Mouse (Mus musculus): ENCODE measurements around the gene R3hcc1l.

Gene R3hcc1l

GRCm38 (mm10) chr19:42540649-42541048, 22.1 kb downstream of the R3hcc1l start:
- no peak for DNase-seq (ENCODE audit: low read depth, low spot score)

GRCm38 (mm10) chr19:42558701-42559100, 40.1 kb downstream of the R3hcc1l start:
- no peak for DNase-seq (ENCODE audit: low read depth, low spot score)

GRCm38 (mm10) chr19:42561991-42562390, 43.4 kb downstream of the R3hcc1l start:
- DNase-seq (ENCODE audit: low read depth, low spot score), result no peak

- no peak for DNase-seq (ENCODE audit: low read depth, low spot score)
Observed at GRCm38 (mm10) chr19:42562981-42563380, 44.4 kb downstream of the R3hcc1l start.

- no peak for DNase-seq (ENCODE audit: low read depth, low spot score)
Observed at GRCm38 (mm10) chr19:42563726-42564270, 45.2 kb downstream of the R3hcc1l start.

- DNase-seq (ENCODE audit: low read depth, low spot score), result peak; percentile 48
Observed at GRCm38 (mm10) chr19:42566283-42567019, 47.9 kb downstream of the R3hcc1l start.

GRCm38 (mm10) chr19:42567020-42567419, 48.5 kb downstream of the R3hcc1l start:
- peak; percentile 85 for DNase-seq (ENCODE audit: low read depth, low spot score)

- DNase-seq (ENCODE audit: low read depth, low spot score), result no peak
Observed at GRCm38 (mm10) chr19:42569076-42569475, 50.5 kb downstream of the R3hcc1l start.

GRCm38 (mm10) chr19:42571291-42571690, 52.7 kb downstream of the R3hcc1l start:
- no peak for DNase-seq (ENCODE audit: low read depth, low spot score)

- DNase-seq (ENCODE audit: low read depth, low spot score), result no peak
Observed at GRCm38 (mm10) chr19:42575317-42575716, 56.8 kb downstream of the R3hcc1l start.

GRCm38 (mm10) chr19:42576856-42577255, 58.3 kb downstream of the R3hcc1l start:
- DNase-seq (ENCODE audit: low read depth, low spot score), result no peak

GRCm38 (mm10) chr19:42578631-42579030, 60.1 kb downstream of the R3hcc1l start:
- DNase-seq (ENCODE audit: low read depth, low spot score), result no peak

GRCm38 (mm10) chr19:42580701-42581100, 62.1 kb downstream of the R3hcc1l start:
- no peak for DNase-seq (ENCODE audit: low read depth, low spot score)

GRCm38 (mm10) chr19:42582811-42583370, 64.3 kb downstream of the R3hcc1l start:
- DNase-seq (ENCODE audit: low read depth, low spot score), result no peak

- DNase-seq (ENCODE audit: low read depth, low spot score), result no peak
Observed at GRCm38 (mm10) chr19:42583677-42584076, 65.1 kb downstream of the R3hcc1l start.

GRCm38 (mm10) chr19:42584188-42584587, 65.6 kb downstream of the R3hcc1l start:
- no peak for DNase-seq (ENCODE audit: low read depth, low spot score)

- DNase-seq (ENCODE audit: low read depth, low spot score), result no peak
Observed at GRCm38 (mm10) chr19:42587704-42588103, 69.1 kb downstream of the R3hcc1l start.

- DNase-seq (ENCODE audit: low read depth, low spot score), result peak; percentile 70
Observed at GRCm38 (mm10) chr19:42589246-42589645, 70.7 kb downstream of the R3hcc1l start.

- no peak for DNase-seq (ENCODE audit: low read depth, low spot score)
Observed at GRCm38 (mm10) chr19:42591534-42591933, 73.0 kb downstream of the R3hcc1l start.

GRCm38 (mm10) chr19:42593456-42593855, 74.9 kb downstream of the R3hcc1l start:
- no peak for DNase-seq (ENCODE audit: low read depth, low spot score)

- DNase-seq (ENCODE audit: low read depth, low spot score), result no peak
Observed at GRCm38 (mm10) chr19:42595066-42595465, 76.5 kb downstream of the R3hcc1l start.

GRCm38 (mm10) chr19:42597286-42597685, 78.7 kb downstream of the R3hcc1l start:
- no peak for DNase-seq (ENCODE audit: low read depth, low spot score)

GRCm38 (mm10) chr19:42597896-42598295, 79.3 kb downstream of the R3hcc1l start:
- no peak for DNase-seq (ENCODE audit: low read depth, low spot score)

Data from 3T3-L1 (cell line).